19 mouse cellular contexts compared by ENCODE assay signal in genomic region chr14:16074089-16074488, GRCm38 (mm10).
DNase-seq lines count a peak whose midpoint lies in the region; ATAC-seq and TF ChIP-seq lines count a peak whose summit lies in the region.
"Had no signal": no experiment of that assay in that cellular context is flagged by ENCODE, and none has a peak within 500 bp of the region (broad histone marks: within the 10 kb centered on the region; RNA-seq: fewer than 3 reads in every experiment).

No protein-coding gene starts in this region.

- no peak for ATAC-seq in hindbrain, postnatal 0 days
- no peak for ATAC-seq in hindbrain, embryonic 11.5 days (ENCODE audit: low FRiP score)
- ATAC-seq in cerebellum, adult (ENCODE audit: insufficient number of reproducible peaks, low FRiP score, low TSS enrichment) = peak; percentile 93
- ATAC-seq: activated CD4-positive, CD25-positive, alpha-beta regulatory T cell, adult 4 months; midbrain, embryonic 15.5 days; Patski had no signal

- H3K36me3 ChIP-seq in hindbrain, postnatal 0 days (ENCODE audit: insufficient read depth, low read length) = no peaks in the 10 kb centered on the region
- no peaks in the 10 kb centered on the region for H3K36me3 ChIP-seq in hindbrain, embryonic 11.5 days (ENCODE audit: control insufficient read depth, insufficient read depth, low read length)
- H3K36me3 ChIP-seq: limb, embryonic 10.5 days; midbrain, embryonic 15.5 days had no signal

- intact Hi-C loops in heart, postnatal 36 days (cut with DNase I) = no loop called here

- H3K9me3 ChIP-seq in hindbrain, postnatal 0 days (ENCODE audit: low read length) = no peaks in the 10 kb centered on the region
- no peaks in the 10 kb centered on the region for H3K9me3 ChIP-seq in hindbrain, embryonic 11.5 days (ENCODE audit: control insufficient read depth, low read length)
- H3K9me3 ChIP-seq: midbrain, embryonic 15.5 days had no signal

- H3K4me2 ChIP-seq in hindbrain, postnatal 0 days (ENCODE audit: low read depth, low read length) = no peak overlapping the region
- H3K4me2 ChIP-seq in hindbrain, embryonic 11.5 days (replicated peaks; ENCODE audit: low read depth, low read length) = no peak overlapping the region
- H3K4me2 ChIP-seq: liver, embryonic 11.5 days; midbrain, embryonic 15.5 days had no signal

- DNase-seq in hindbrain, postnatal 0 days (ENCODE audit: low spot score) = peak; percentile 49
- DNase-seq in hindbrain, embryonic 11.5 days (ENCODE audit: low spot score) = no peak
- DNase-seq in Muller cell, postnatal 12 days (ENCODE audit: inconsistent ontology term) = peak; percentile 65
- DNase-seq in cerebellum, postnatal 10 days = peak; percentile 79 to 82
- DNase-seq in spleen, postnatal 14 days (ENCODE audit: low spot score in 2 of 2) = no peak
- no peak for DNase-seq in heart, postnatal 36 days
- DNase-seq: adrenal gland, postnatal 36 days; gastrocnemius, postnatal 14 days; kidney, adult 8-10 months; kidney, postnatal 4 days; lung, adult 2 months; lung, postnatal 4 days had no signal

- no peak overlapping the region for H3K27ac ChIP-seq in hindbrain, postnatal 0 days
- H3K27ac ChIP-seq in hindbrain, embryonic 11.5 days (ENCODE audit: low read depth, low read length) = no peak overlapping the region
- H3K27ac ChIP-seq: limb, embryonic 10.5 days; midbrain, embryonic 15.5 days; stomach, postnatal 0 days had no signal

- WGBS in hindbrain, postnatal 0 days = 27% methylated on average over 1 of the region's 1 CpGs
- WGBS in hindbrain, embryonic 11.5 days = 78% methylated on average over 1 of the region's 1 CpGs

- no peak overlapping the region for H3K9ac ChIP-seq in hindbrain, postnatal 0 days (replicated peaks; ENCODE audit: low read length)
- H3K9ac ChIP-seq in hindbrain, embryonic 11.5 days (ENCODE audit: low read depth, low read length) = no peak overlapping the region
- H3K9ac ChIP-seq: midbrain, embryonic 15.5 days had no signal

- no peaks in the 10 kb centered on the region for H3K27me3 ChIP-seq in hindbrain, postnatal 0 days (ENCODE audit: insufficient read depth, low read length)
- no peaks in the 10 kb centered on the region for H3K27me3 ChIP-seq in hindbrain, embryonic 11.5 days (ENCODE audit: control insufficient read depth, insufficient read depth, low read length)
- H3K27me3 ChIP-seq: midbrain, embryonic 15.5 days; Patski had no signal

- no peak for TF ChIP-seq CTCF in hindbrain, postnatal 0 days (IDR thresholded peaks at IDR 0.05; ENCODE audit: low read depth)

- H3K4me3 ChIP-seq in hindbrain, postnatal 0 days (ENCODE audit: low read length) = no peak overlapping the region
- H3K4me3 ChIP-seq in hindbrain, embryonic 11.5 days (ENCODE audit: low read depth, low read length) = no peak overlapping the region
- H3K4me3 ChIP-seq: limb, embryonic 10.5 days; midbrain, embryonic 15.5 days had no signal

- H3K4me1 ChIP-seq in hindbrain, postnatal 0 days (ENCODE audit: insufficient read depth, low read length) = no peaks in the 10 kb centered on the region
- no peaks in the 10 kb centered on the region for H3K4me1 ChIP-seq in hindbrain, embryonic 11.5 days (replicated peaks; ENCODE audit: control insufficient read depth, insufficient read depth, low read length)
- H3K4me1 ChIP-seq: limb, embryonic 10.5 days; midbrain, embryonic 15.5 days had no signal

Comparison
In these comparisons a context has a peak if more than half of its experiments do, and no peak if none do; other contexts are left out.
1. DNase-seq: peak in hindbrain, postnatal 0 days (single experiment), Muller cell, postnatal 12 days (single experiment) and cerebellum, postnatal 10 days (2 of 2); none in hindbrain, embryonic 11.5 days (single experiment), spleen, postnatal 14 days (0 of 2) and heart, postnatal 36 days (0 of 2).